Mouse (Mus musculus): ENCODE measurements around the gene Slitrk5.
"Not testable (repeated sequence)": the region's sequence is repeated elsewhere in the genome, so short reads cannot be mapped to it uniquely, and the experiment has no call there.

- TF ChIP-seq POLR2A (IDR thresholded peaks at IDR 0.05; ENCODE audit: low read depth, low read length); CTCF (conservative IDR thresholded peaks at IDR 0.05 in 1 of 2, IDR thresholded peaks at IDR 0.05 in 1 of 2; ENCODE audit: low read depth in 2 of 2, low read length in 2 of 2); USF2 (conservative IDR thresholded peaks at IDR 0.05; ENCODE audit: low read depth, low read length); USF1 (IDR thresholded peaks at IDR 0.05; ENCODE audit: low read depth, low read length); KAT2A (IDR thresholded peaks at IDR 0.05; ENCODE audit: insufficient replicate concordance, low read length); MXI1 (IDR thresholded peaks at IDR 0.05; ENCODE audit: low read depth, low read length); ZC3H11A (IDR thresholded peaks at IDR 0.05; ENCODE audit: low read depth, low read length): not testable (repeated sequence)
Measured at GRCm38 (mm10) chr14:111690139-111690538, 15.2 kb downstream of the Slitrk5 start.

All from CH12.LX (cell line).